Mouse (Mus musculus): ENCODE measurements around the gene Cnot6. TPM values are rescaled to one million over a fixed set of nuclear protein-coding genes. Genes with fewer than 3 reads are reported as not detected.

Gene Cnot6
- polyA plus RNA-seq (2012; ENCODE audit: low replicate concordance) = 26.5 and 41.8 TPM in 2 replicates

DNA sequence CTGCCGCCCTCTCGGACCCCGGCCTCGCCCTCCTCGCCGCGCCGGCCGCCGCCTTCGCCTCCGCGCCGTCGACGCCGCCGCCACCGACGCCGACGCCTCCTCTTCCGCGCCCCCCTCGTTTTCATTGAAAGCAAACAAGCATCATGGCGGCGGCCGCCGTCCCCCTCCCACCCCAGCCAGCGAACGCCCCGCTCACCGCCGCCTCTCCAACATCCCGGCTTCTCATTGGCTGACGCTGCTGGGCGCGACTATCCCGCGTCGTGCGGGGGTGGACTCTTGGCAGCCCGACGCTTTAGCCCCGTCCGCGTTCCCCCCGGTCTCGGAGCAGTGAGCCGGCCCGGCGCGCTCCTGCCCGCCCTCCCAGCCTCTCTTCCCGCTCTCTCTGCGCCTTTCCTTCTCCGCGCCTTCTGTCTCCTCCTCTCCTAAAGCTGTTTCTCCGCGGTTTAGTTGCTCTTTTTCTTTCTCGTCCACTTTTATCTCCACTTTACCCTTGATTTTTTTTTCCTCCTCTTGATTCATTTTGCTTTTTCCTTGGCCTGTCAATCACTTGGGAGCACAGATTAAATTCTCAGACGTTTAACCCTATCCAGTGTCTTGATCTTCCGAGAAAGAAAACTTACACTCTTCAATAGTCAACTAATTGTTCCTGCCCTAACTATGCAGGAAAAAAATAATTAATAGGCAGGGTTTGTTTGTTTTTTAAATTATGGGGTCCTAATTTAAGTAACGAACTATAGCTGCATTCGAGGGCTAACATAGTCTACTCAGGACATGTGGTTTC lies at the start of gene Cnot6:
Gene Cnot6, minus strand, starts transcription at position 169 of the 781 bp plus-strand sequence.

DNA sequence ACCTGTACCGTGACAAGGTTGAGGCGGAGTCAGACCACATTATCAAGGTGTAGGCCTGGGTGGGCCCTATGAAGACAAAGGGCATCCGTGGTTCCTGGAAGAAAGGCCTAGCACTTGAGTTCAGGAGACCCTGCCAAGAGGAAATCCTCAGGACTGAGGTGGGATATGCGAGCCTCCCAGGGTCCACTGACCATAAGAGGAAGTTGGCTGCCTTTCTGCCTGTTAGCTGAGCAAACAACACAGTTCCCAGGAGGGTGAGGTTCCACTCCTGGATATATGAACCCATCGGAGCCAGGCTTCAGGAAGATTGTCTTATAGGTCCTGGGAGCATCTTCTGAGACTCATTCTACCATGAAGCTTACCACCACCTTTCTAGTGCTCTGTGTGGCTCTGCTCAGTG lies 49.2 kb downstream of the Cnot6 start, which contains the start of gene Scgb3a1:
Gene Scgb3a1, plus strand, starts transcription at position 301 of the 400 bp plus-strand sequence.

Other genes with a start within 250 kb of the Cnot6 start
- not detected in 2 replicates for gene Olfr1386, start 247.7 kb downstream of the Cnot6 start, polyA plus RNA-seq (2012; ENCODE audit: low replicate concordance)
- not detected in 2 replicates for gene Olfr1385, start 223.7 kb downstream of the Cnot6 start, polyA plus RNA-seq (2012; ENCODE audit: low replicate concordance)
- gene Olfr1384, start 206.0 kb downstream of the Cnot6 start, polyA plus RNA-seq (2012; ENCODE audit: low replicate concordance) = not detected in 2 replicates
- gene Olfr1383, start 193.1 kb downstream of the Cnot6 start, polyA plus RNA-seq (2012; ENCODE audit: low replicate concordance) = not detected in 2 replicates
- not detected in 2 replicates for gene Olfr1382, start 184.5 kb downstream of the Cnot6 start, polyA plus RNA-seq (2012; ENCODE audit: low replicate concordance)
- not detected in 2 replicates for gene Olfr1381, start 169.3 kb downstream of the Cnot6 start, polyA plus RNA-seq (2012; ENCODE audit: low replicate concordance)
- not detected in 2 replicates for gene Olfr1380, start 155.8 kb downstream of the Cnot6 start, polyA plus RNA-seq (2012; ENCODE audit: low replicate concordance)
- 2.6 and 3.4 TPM in 2 replicates for gene Flt4, start 103.5 kb downstream of the Cnot6 start, polyA plus RNA-seq (2012; ENCODE audit: low replicate concordance)
- 1.2 TPM in 1 of 2 replicates, not detected in the other for gene Scgb3a1, start 49.1 kb downstream of the Cnot6 start, polyA plus RNA-seq (2012; ENCODE audit: low replicate concordance)
- gene Gfpt2, start 81.5 kb upstream of the Cnot6 start, polyA plus RNA-seq (2012; ENCODE audit: low replicate concordance) = 0.14 TPM in 1 of 2 replicates, not detected in the other
- gene Mapk9, start 134.0 kb upstream of the Cnot6 start, polyA plus RNA-seq (2012; ENCODE audit: low replicate concordance) = 12.7 and 13.2 TPM in 2 replicates
- 0.14 and 0.25 TPM in 2 replicates for gene Rasgef1c, start 189.1 kb upstream of the Cnot6 start, polyA plus RNA-seq (2012; ENCODE audit: low replicate concordance)